Mouse (Mus musculus): ENCODE results near the gene Ppbp. TPM values are rescaled to one million over a fixed set of nuclear protein-coding genes. Genes with fewer than 3 reads are reported as not detected.

The Ppbp gene
- total RNA-seq (2023): 1.1 to 5.6 TPM (median 2.6 TPM) in 4 replicates

DNA sequence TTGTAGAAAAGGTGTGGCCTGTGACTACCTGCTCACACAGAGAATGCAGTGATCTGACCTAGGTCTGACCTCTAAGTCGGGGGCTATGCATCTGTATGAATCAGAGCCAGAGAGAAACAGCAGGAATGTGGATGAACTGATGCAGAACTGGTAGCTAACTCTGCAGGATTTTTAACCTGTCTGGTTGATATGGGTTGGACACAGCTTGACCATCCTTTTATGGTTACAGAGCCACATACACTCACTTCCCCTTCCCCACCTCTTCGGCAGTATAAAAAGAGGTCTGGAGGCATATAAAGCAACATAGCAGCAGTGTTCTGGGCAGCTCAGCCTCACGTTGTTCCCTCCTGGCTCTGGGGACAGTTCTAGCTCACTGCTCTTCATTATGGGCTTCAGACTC is at the start of gene Ppbp:
Ppbp (plus strand) TSS at position 301 of the 400 bp plus-strand sequence.

GRCm38 (mm10) chr5:90759077-90760065 is 8.9 kb upstream of the Ppbp start, which contains the start of gene Cxcl5:
Gene Cxcl5 (plus strand): TSS chr5:90759360.

GRCm38 (mm10) chr5:90771880-90772653 is 3.7 kb downstream of the Ppbp start, which contains the start of gene Pf4:
Gene Pf4 (plus strand): TSS chr5:90772435.

DNA sequence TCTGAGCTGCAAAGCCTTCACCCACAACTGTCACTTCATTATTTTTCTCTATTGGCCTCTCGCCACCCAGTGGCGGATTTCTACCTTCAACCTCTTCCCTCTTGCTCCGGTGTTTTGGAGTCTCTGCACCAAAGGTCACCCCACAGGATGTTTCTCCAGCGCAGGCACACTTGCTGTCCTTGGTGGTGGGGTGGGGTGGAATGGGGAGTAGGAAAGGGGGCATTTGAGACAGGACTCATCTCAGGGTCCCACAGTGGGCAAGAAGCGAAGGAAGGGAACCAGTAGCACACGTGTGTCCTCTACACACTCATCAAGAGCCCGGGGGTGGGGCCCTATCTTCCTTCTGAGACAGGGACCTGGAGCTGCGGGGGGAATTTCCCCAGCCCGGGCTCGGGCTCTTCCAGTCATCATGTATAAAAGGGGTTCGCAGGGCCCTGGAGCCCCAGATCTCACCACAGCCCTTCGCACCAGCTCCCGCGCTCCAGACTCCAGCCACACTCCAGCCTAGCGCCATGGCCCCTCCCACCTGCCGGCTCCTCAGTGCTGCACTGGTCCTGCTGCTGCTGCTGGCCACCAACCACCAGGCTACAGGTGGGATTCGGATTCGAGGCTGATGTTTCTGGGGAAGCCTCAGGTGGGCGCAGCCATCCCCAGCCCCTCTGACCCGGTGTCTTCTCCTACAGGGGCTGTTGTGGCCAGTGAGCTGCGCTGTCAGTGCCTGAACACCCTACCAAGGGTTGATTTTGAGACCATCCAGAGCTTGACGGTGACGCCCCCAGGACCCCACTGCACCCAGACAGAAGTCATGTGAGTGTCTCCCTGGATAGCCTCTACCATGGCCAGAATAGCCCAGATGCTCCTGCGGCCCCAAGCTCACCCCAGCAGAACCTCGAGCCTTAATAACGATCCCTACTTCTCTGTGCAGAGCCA is 17.6 kb downstream of the Ppbp start, which contains the start of gene Cxcl3:
Cxcl3 (plus strand) TSS at position 445 of the 930 bp plus-strand sequence.

GRCm38 (mm10) chr5:90794195-90794625 is 25.9 kb downstream of the Ppbp start, which contains the start of gene Cxcl15:
Gene Cxcl15 (plus strand): TSS chr5:90794534.

Other genes with a start within 250 kb of the Ppbp start
- not detected in 4 replicates for gene Afm, start 249.6 kb upstream of the Ppbp start, total RNA-seq (2023)
- not detected in 4 replicates for gene 5830473C10Rik, start 207.4 kb upstream of the Ppbp start, total RNA-seq (2023)
- 2.8 to 4.5 TPM (median 3.3 TPM) in 4 replicates for gene Rassf6, start 127.9 kb upstream of the Ppbp start, total RNA-seq (2023)
- gene Cxcl5, start 9.2 kb upstream of the Ppbp start, total RNA-seq (2023): not detected in 4 replicates
- gene Pf4, start 3.9 kb downstream of the Ppbp start, total RNA-seq (2023): 1.7 to 3.8 TPM (median 3.7 TPM) in 3 of 4 replicates, not detected in the other
- gene Cxcl3, start 17.6 kb downstream of the Ppbp start, total RNA-seq (2023): not detected in 4 replicates
- not detected in 4 replicates for gene Cxcl15, start 26.0 kb downstream of the Ppbp start, total RNA-seq (2023)
- gene Cxcl1, start 122.7 kb downstream of the Ppbp start, total RNA-seq (2023): not detected in 4 replicates
- 0.95 to 1.0 TPM in 2 of 4 replicates, not detected in the others for gene Cxcl2, start 135.4 kb downstream of the Ppbp start, total RNA-seq (2023)
- gene Mthfd2l, start 162.6 kb downstream of the Ppbp start, total RNA-seq (2023): 0.83 to 3.1 TPM (median 1.4 TPM) in 4 replicates

Data from B cell, adult 62 days (primary cell).